Mouse (Mus musculus): ENCODE results near the gene Scn7a. TPM values are rescaled to one million over a fixed set of nuclear protein-coding genes. Genes with fewer than 3 reads are reported as not detected.

Gene Scn7a
- total and polyA plus RNA-seq, 3 experiments: not detected

- no peak overlapping the region for H3K27ac ChIP-seq (ENCODE audit: insufficient read depth, low read depth)
- DNase-seq (ENCODE audit: extremely low read depth): no peak
- TF ChIP-seq MAZ (IDR thresholded peaks at IDR 0.05; ENCODE audit: low read depth, low read length) (no peak), EP300 (IDR thresholded peaks at IDR 0.05; ENCODE audit: low read length) (no peak), E2F4 (IDR thresholded peaks at IDR 0.05; ENCODE audit: insufficient replicate concordance, low read depth, low read length) (no peak), MYC (IDR thresholded peaks at IDR 0.05; ENCODE audit: low read depth, low read length) (no peak), TCF12 (IDR thresholded peaks at IDR 0.05; ENCODE audit: low read depth, low read length) (no peak), UBTF (IDR thresholded peaks at IDR 0.05; ENCODE audit: low read depth, low read length) (no peak), HCFC1 (IDR thresholded peaks at IDR 0.05; ENCODE audit: low read depth, low read length) (no peak), MAFK (IDR thresholded peaks at IDR 0.05; ENCODE audit: insufficient replicate concordance, low read length) (no peak), KAT2A (IDR thresholded peaks at IDR 0.05; ENCODE audit: insufficient replicate concordance, low read length) (no peak), ZNF384 (IDR thresholded peaks at IDR 0.05; ENCODE audit: low read depth, low read length) (no peak), SMC3 (IDR thresholded peaks at IDR 0.05; ENCODE audit: low read depth, low read length) (no peak), POLR2A (IDR thresholded peaks at IDR 0.05; ENCODE audit: low read depth, low read length) (no peak), ZMIZ1 (IDR thresholded peaks at IDR 0.05; ENCODE audit: low read depth, low read length) (no peak), USF1 (IDR thresholded peaks at IDR 0.05; ENCODE audit: low read depth, low read length) (no peak), CHD2 (IDR thresholded peaks at IDR 0.05; ENCODE audit: low read length) (no peak), MXI1 (IDR thresholded peaks at IDR 0.05; ENCODE audit: low read depth, low read length) (no peak), MEF2A (IDR thresholded peaks at IDR 0.05; ENCODE audit: borderline replicate concordance, low read depth, low read length) (no peak), JUN (IDR thresholded peaks at IDR 0.05; ENCODE audit: insufficient read depth, low read depth, low read length) (no peak), ZKSCAN1 (IDR thresholded peaks at IDR 0.05; ENCODE audit: borderline replicate concordance, low read depth, low read length) (no peak)
- H3K27me3 ChIP-seq (replicated peaks): no peaks in the 10 kb centered on the region
- no peaks in the 10 kb centered on the region for H3K79me2 ChIP-seq (replicated peaks; ENCODE audit: control insufficient read depth, extremely low read depth, insufficient read depth, poor library complexity, severe bottlenecking)
- no peak overlapping the region for H3K4me3 ChIP-seq (replicated peaks in 1 of 3; ENCODE audit: low read depth in 2 of 3, low read length in 2 of 3, poor library complexity in 1 of 3)
- H3K9me3 ChIP-seq (replicated peaks; ENCODE audit: low read length): peaks cover 20% of the 10 kb centered on the region
- no peaks in the 10 kb centered on the region for H3K36me3 ChIP-seq (replicated peaks in 1 of 2; ENCODE audit: control insufficient read depth in 1 of 2, insufficient read depth in 1 of 2, low read length in 1 of 2)
- in situ Hi-C loops (cut with MboI; ENCODE audit: low pct_ligation_motif_present, low pct_unique_long_range_greater_than_20kb, low sequenced_read_pairs): no loop called here
- H3K9ac ChIP-seq (ENCODE audit: insufficient read depth, low read depth): no peak overlapping the region
- H3K4me1 ChIP-seq (ENCODE audit: control insufficient read depth in 1 of 2, insufficient read depth in 2 of 2): no peaks in the 10 kb centered on the region
- H3K4me2 ChIP-seq (ENCODE audit: insufficient read depth, low read depth, poor library complexity, severe bottlenecking): no peak overlapping the region
- dilution Hi-C loops (cut with MboI; ENCODE audit: extremely low pct_ligation_motif_present, extremely low pct_unique_long_range_greater_than_20kb, low sequenced_read_pairs): no loop called here
These were observed 92.4 kb downstream of the Scn7a start for GRCm38 (mm10) chr2:66692300-66692699.

DNA sequence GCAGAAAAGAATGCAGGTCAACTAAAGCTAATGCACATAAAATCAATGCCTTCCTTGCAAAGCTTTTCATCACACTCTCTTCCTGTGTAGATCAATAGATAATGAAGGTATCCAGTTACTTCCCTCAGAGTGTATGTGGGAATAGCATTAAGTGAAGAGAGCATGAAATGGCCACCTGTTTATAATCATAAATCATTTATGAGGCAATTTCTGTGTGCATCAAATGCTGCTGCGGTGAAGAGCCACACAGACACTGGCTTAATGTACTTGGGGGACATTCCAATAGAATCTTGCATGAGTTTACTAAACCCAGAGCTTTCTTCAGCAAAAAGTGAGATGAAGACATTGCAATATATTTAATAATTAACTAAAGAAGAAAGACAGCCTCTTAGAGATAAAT is 122.7 kb downstream of the Scn7a start:
- dilution Hi-C loops (cut with MboI; ENCODE audit: extremely low pct_ligation_motif_present, extremely low pct_unique_long_range_greater_than_20kb, low sequenced_read_pairs) (no loop called here), in situ Hi-C loops (cut with MboI; ENCODE audit: low pct_ligation_motif_present, low pct_unique_long_range_greater_than_20kb, low sequenced_read_pairs) (no loop called here)
- no peak overlapping the region for H3K4me3 ChIP-seq (replicated peaks in 1 of 3; ENCODE audit: low read depth in 2 of 3, low read length in 2 of 3, poor library complexity in 1 of 3)
- H3K27me3 ChIP-seq (replicated peaks): no peaks in the 10 kb centered on the region
- no peak overlapping the region for H3K4me2 ChIP-seq (ENCODE audit: insufficient read depth, low read depth, poor library complexity, severe bottlenecking)
- H3K9ac ChIP-seq (ENCODE audit: insufficient read depth, low read depth): no peak overlapping the region
- no peak overlapping the region for H3K27ac ChIP-seq (ENCODE audit: insufficient read depth, low read depth)
- H3K9me3 ChIP-seq (replicated peaks; ENCODE audit: low read length): peaks cover 24% of the 10 kb centered on the region
- no peaks in the 10 kb centered on the region for H3K79me2 ChIP-seq (replicated peaks; ENCODE audit: control insufficient read depth, extremely low read depth, insufficient read depth, poor library complexity, severe bottlenecking)
- no peaks in the 10 kb centered on the region for H3K36me3 ChIP-seq (replicated peaks in 1 of 2; ENCODE audit: control insufficient read depth in 1 of 2, insufficient read depth in 1 of 2, low read length in 1 of 2)
- no peak for DNase-seq (ENCODE audit: extremely low read depth)
- no peak for TF ChIP-seq MYC (IDR thresholded peaks at IDR 0.05; ENCODE audit: low read depth, low read length)
- TF ChIP-seq JUND (conservative IDR thresholded peaks at IDR 0.05; ENCODE audit: low read depth, low read length): no peak
- no peak for TF ChIP-seq NELFE (IDR thresholded peaks at IDR 0.05; ENCODE audit: low read depth, low read length)
- TF ChIP-seq NRF1 (IDR thresholded peaks at IDR 0.05; ENCODE audit: low read depth, low read length): no peak
- TF ChIP-seq MAFK (IDR thresholded peaks at IDR 0.05; ENCODE audit: insufficient replicate concordance, low read length): no peak
- TF ChIP-seq EP300 (IDR thresholded peaks at IDR 0.05; ENCODE audit: low read length): no peak
- no peak for TF ChIP-seq MAX (IDR thresholded peaks at IDR 0.05; ENCODE audit: low read length)
- no peak for TF ChIP-seq PAX5 (IDR thresholded peaks at IDR 0.05; ENCODE audit: low read length)
- TF ChIP-seq IRF4 (IDR thresholded peaks at IDR 0.05; ENCODE audit: low read depth, low read length): no peak
- no peak for TF ChIP-seq MXI1 (IDR thresholded peaks at IDR 0.05; ENCODE audit: low read depth, low read length)
- TF ChIP-seq KAT2A (IDR thresholded peaks at IDR 0.05; ENCODE audit: insufficient replicate concordance, low read length): no peak
- TF ChIP-seq USF2 (conservative IDR thresholded peaks at IDR 0.05; ENCODE audit: low read depth, low read length): no peak
- no peak for TF ChIP-seq UBTF (IDR thresholded peaks at IDR 0.05; ENCODE audit: low read depth, low read length)
- no peak for TF ChIP-seq BHLHE40 (IDR thresholded peaks at IDR 0.05; ENCODE audit: low read depth, low read length)
- TF ChIP-seq ZKSCAN1 (IDR thresholded peaks at IDR 0.05; ENCODE audit: borderline replicate concordance, low read depth, low read length): no peak
- no peak for TF ChIP-seq ELF1 (IDR thresholded peaks at IDR 0.05; ENCODE audit: low read depth, low read length)
- TF ChIP-seq RAD21 (IDR thresholded peaks at IDR 0.05; ENCODE audit: low read depth, low read length): no peak
- no peak for TF ChIP-seq JUN (IDR thresholded peaks at IDR 0.05; ENCODE audit: insufficient read depth, low read depth, low read length)
- no peaks in the 10 kb centered on the region for H3K4me1 ChIP-seq (ENCODE audit: control insufficient read depth in 1 of 2, insufficient read depth in 2 of 2)

Measured in CH12.LX (cell line).